Mouse (Mus musculus) liver, adult 2 months (tissue): ENCODE measurements around the gene Pde4d. TPM values are rescaled to one million over a fixed set of nuclear protein-coding genes. Genes with fewer than 3 reads are reported as not detected.
"Not testable (repeated sequence)": the region's sequence is repeated elsewhere in the genome, so short reads cannot be mapped to it uniquely, and the experiment has no call there.

Experiments used
- DNase-seq: peaks from one replicate; pipeline ENCODE4 v3.0.0-alpha.2; 2011; ENCODE audit warnings: low read depth, low spot score; ENCODE audit errors: extremely low read depth
- H3K27ac ChIP-seq: fragments of 200-500 bp; replicated peaks from 2 replicates; pipeline ENCODE4 v1.5.1; 2012; ENCODE audit warnings: low read depth, mild to moderate bottlenecking, control low read depth, inconsistent platforms, low read length; ENCODE audit not compliant: insufficient read depth
- H3K27me3 ChIP-seq: fragments of 200-500 bp; 2 replicates; pipeline ENCODE4 v1.6.1; 2012; ENCODE audit warnings: mild to moderate bottlenecking, moderate library complexity, low read length, inconsistent platforms; ENCODE audit not compliant: control insufficient read depth, insufficient read depth
- H3K36me3 ChIP-seq: fragments of 200-500 bp; 2 replicates; pipeline ENCODE4 v1.6.1; 2012; ENCODE audit warnings: low read length, inconsistent platforms; ENCODE audit not compliant: control insufficient read depth, insufficient read depth
- H3K4me1 ChIP-seq: fragments of 200-500 bp; 2 replicates; pipeline ENCODE4 v1.6.1; 2011; ENCODE audit warnings: low read length; ENCODE audit not compliant: control insufficient read depth, insufficient read depth
- H3K4me3 ChIP-seq: fragments of 200-500 bp; 2 replicates; pipeline ENCODE4 v1.5.1; 2011; ENCODE audit warnings: low read depth, mild to moderate bottlenecking, control low read depth, low read length, moderate library complexity; ENCODE audit not compliant: insufficient read depth
- H3K79me2 ChIP-seq: fragments of 200-500 bp; 2 replicates; pipeline ENCODE4 v1.6.1; 2012; ENCODE audit warnings: inconsistent platforms, mild to moderate bottlenecking, low read length, moderate library complexity; ENCODE audit not compliant: control insufficient read depth, insufficient read depth
- H3K9ac ChIP-seq: fragments of 200-500 bp; 2 replicates; pipeline ENCODE4 v1.6.1; 2012; ENCODE audit warnings: low read depth, mild to moderate bottlenecking, control low read depth, inconsistent platforms, low read length
- CTCF ChIP-seq: fragments of 200-500 bp; IDR thresholded peaks from 2 replicates; pipeline ENCODE4 v1.5.1; 2011; ENCODE audit warnings: low read depth, low read length, control low read depth
- POLR2A ChIP-seq: fragments of 200-500 bp; IDR thresholded peaks from 2 replicates; pipeline ENCODE4 v1.6.1; 2011; ENCODE audit warnings: low read length, control low read depth; ENCODE audit not compliant: insufficient read depth; ENCODE audit errors: extremely low read depth
- WGBS: fragments of 180-500 bp; shearing (Covaris S2); methylation state at CpG from one replicate; pipeline ENCODE4 v1.1.7; 2018; 5-methylcytosine and 5-hydroxymethylcytosine counted together
- polyA plus RNA-seq: library from polyadenylated mRNA; depleted of rRNA; stranded (reverse); fragments of >200 nt; gene quantifications from 2 replicates; pipeline ENCODE4 v1.2.3, GENCODE M21; 2012
- total RNA-seq: library from RNA; depleted of rRNA; stranded (reverse); fragments of >200 nt; gene quantifications from 2 replicates; pipeline ENCODE4 v1.2.3, GENCODE M21; 2014

Gene Pde4d
- total and polyA plus RNA-seq, 2 experiments: 2.3 to 13.6 TPM

- DNase-seq: no peak
- Histone ChIP-seq H3K36me3 (no peaks in the 10 kb centered on the region), H3K4me3 (no peak overlapping the region), H3K79me2 (no peaks in the 10 kb centered on the region), H3K27me3 (no peaks in the 10 kb centered on the region), H3K27ac (no peak overlapping the region), H3K9ac (no peak overlapping the region), H3K4me1 (no peaks in the 10 kb centered on the region)
- TF ChIP-seq POLR2A (no peak), CTCF (no peak)
- WGBS: 83% methylated on average over 3 of the region's 3 CpGs
Measured at GRCm38 (mm10) chr13:108715029-108715428, 265.3 kb downstream of the Pde4d start.

- Histone ChIP-seq H3K36me3 (no peaks in the 10 kb centered on the region), H3K79me2 (no peaks in the 10 kb centered on the region), H3K9ac (no peak overlapping the region), H3K27ac (no peak overlapping the region), H3K27me3 (no peaks in the 10 kb centered on the region), H3K4me1 (no peaks in the 10 kb centered on the region), H3K4me3 (no peak overlapping the region)
- no peak for TF ChIP-seq POLR2A
- no peak for TF ChIP-seq CTCF
- 76% methylated on average over 5 of the region's 5 CpGs for WGBS
- DNase-seq: no peak
Measured at GRCm38 (mm10) chr13:108722234-108722633, 272.5 kb downstream of the Pde4d start.

- not testable (repeated sequence) for H3K4me1 ChIP-seq, DNase-seq, H3K27me3 ChIP-seq, H3K79me2 ChIP-seq, H3K36me3 ChIP-seq, H3K4me3 ChIP-seq, H3K9ac ChIP-seq, H3K27ac ChIP-seq
- WGBS: 86% methylated on average over 2 of the region's 2 CpGs
Measured at GRCm38 (mm10) chr13:108734356-108734755, 284.6 kb downstream of the Pde4d start.

GRCm38 (mm10) chr13:108751155-108751840, 301.6 kb downstream of the Pde4d start:
- H3K27me3 ChIP-seq: no peaks in the 10 kb centered on the region
- no peak for DNase-seq
- H3K79me2 ChIP-seq: no peaks in the 10 kb centered on the region
- no peak overlapping the region for H3K9ac ChIP-seq
- H3K4me1 ChIP-seq: no peaks in the 10 kb centered on the region
- no peak overlapping the region for H3K4me3 ChIP-seq
- H3K27ac ChIP-seq: no peak overlapping the region
- no peak for TF ChIP-seq CTCF
- TF ChIP-seq POLR2A: no peak
- 86% methylated on average over 3 of the region's 3 CpGs for WGBS
- no peaks in the 10 kb centered on the region for H3K36me3 ChIP-seq

- WGBS: 86% methylated on average over 7 of the region's 7 CpGs
- Histone ChIP-seq H3K27me3 (no peaks in the 10 kb centered on the region), H3K36me3 (no peaks in the 10 kb centered on the region), H3K4me1 (no peaks in the 10 kb centered on the region), H3K27ac (no peak overlapping the region), H3K9ac (no peak overlapping the region), H3K4me3 (no peak overlapping the region), H3K79me2 (no peaks in the 10 kb centered on the region)
- DNase-seq: no peak
- no peak for TF ChIP-seq POLR2A
- no peak for TF ChIP-seq CTCF
Measured at GRCm38 (mm10) chr13:108757477-108757876, 307.7 kb downstream of the Pde4d start.

GRCm38 (mm10) chr13:108758331-108758730, 308.6 kb downstream of the Pde4d start:
- Histone ChIP-seq H3K4me3 (no peak overlapping the region), H3K27ac (no peak overlapping the region), H3K27me3 (no peaks in the 10 kb centered on the region), H3K36me3 (no peaks in the 10 kb centered on the region), H3K9ac (no peak overlapping the region), H3K79me2 (no peaks in the 10 kb centered on the region), H3K4me1 (no peaks in the 10 kb centered on the region)
- no peak for DNase-seq
- WGBS: 88% methylated on average over 4 of the region's 4 CpGs
- no peak for TF ChIP-seq CTCF
- no peak for TF ChIP-seq POLR2A
